Mouse (Mus musculus): ENCODE data around the gene Cspg5. TPM values are rescaled to one million over a fixed set of nuclear protein-coding genes. Genes with fewer than 3 reads are reported as not detected.
A peak's percentile ranks its signal among the peaks of the same experiment; 100 is the strongest.

Cspg5 gene
- polyA plus RNA-seq, 1 experiment from 2014 or later, result 25.3 TPM

- ATAC-seq (ENCODE audit: low FRiP score, low read depth), result no peak
- no peak overlapping the region for H3K4me2 ChIP-seq (replicated peaks)
- peaks cover 15% of the 10 kb centered on the region for H3K4me1 ChIP-seq
- peaks cover 9% of the 10 kb centered on the region; the same call in 1 of the 2 replicates for H3K36me3 ChIP-seq
- WGBS, result 84% methylated on average over 6 of the region's 6 CpGs
- H3K27me3 ChIP-seq, result no peaks in the 10 kb centered on the region
- no peaks in the 10 kb centered on the region for H3K9me3 ChIP-seq
- no peak overlapping the region for H3K4me3 ChIP-seq
- no peak overlapping the region for H3K9ac ChIP-seq (replicated peaks)
- peak overlapping the region; percentile 12; the same call in 1 of the 2 replicates for H3K27ac ChIP-seq (replicated peaks)
Measured at GRCm38 (mm10) chr9:110258646-110259045, 15.1 kb downstream of the Cspg5 start.

- no peak for ATAC-seq (ENCODE audit: low FRiP score, low read depth)
- Histone ChIP-seq H3K36me3 (peaks cover 9% of the 10 kb centered on the region; the same call in 1 of the 2 replicates), H3K4me2 (replicated peaks) (no peak overlapping the region), H3K4me1 (peaks cover 15% of the 10 kb centered on the region), H3K9me3 (no peaks in the 10 kb centered on the region), H3K27me3 (no peaks in the 10 kb centered on the region), H3K27ac (replicated peaks) (no peak overlapping the region), H3K4me3 (no peak overlapping the region), H3K9ac (replicated peaks) (no peak overlapping the region)
- WGBS, result 90% methylated on average over 3 of the region's 3 CpGs
Measured at GRCm38 (mm10) chr9:110259118-110259517, 15.5 kb downstream of the Cspg5 start.

GRCm38 (mm10) chr9:110263181-110263580 is 19.6 kb downstream of the Cspg5 start:
- 83% methylated on average over 8 of the region's 8 CpGs for WGBS
- H3K4me1 ChIP-seq, result no peaks in the 10 kb centered on the region
- no peak for ATAC-seq (ENCODE audit: low FRiP score, low read depth)
- H3K27me3 ChIP-seq, result no peaks in the 10 kb centered on the region
- H3K27ac ChIP-seq (replicated peaks), result no peak overlapping the region
- H3K9me3 ChIP-seq, result no peaks in the 10 kb centered on the region
- H3K9ac ChIP-seq (replicated peaks), result no peak overlapping the region
- no peak overlapping the region for H3K4me2 ChIP-seq (replicated peaks)
- H3K36me3 ChIP-seq, result peaks cover 9% of the 10 kb centered on the region; the same call in 1 of the 2 replicates
- no peak overlapping the region for H3K4me3 ChIP-seq

- no peak overlapping the region for H3K27ac ChIP-seq (replicated peaks)
- 71% methylated on average over 9 of the region's 9 CpGs for WGBS
- ATAC-seq (ENCODE audit: low FRiP score, low read depth), result no peak
Measured at GRCm38 (mm10) chr9:110264991-110265390, 21.4 kb downstream of the Cspg5 start.

GRCm38 (mm10) chr9:110268416-110268815 is 24.8 kb downstream of the Cspg5 start:
- no peak overlapping the region for H3K4me2 ChIP-seq (replicated peaks)
- 93% methylated on average over 10 of the region's 10 CpGs for WGBS
- H3K27ac ChIP-seq (replicated peaks), result no peak overlapping the region
- H3K4me3 ChIP-seq, result no peak overlapping the region
- ATAC-seq (ENCODE audit: low FRiP score, low read depth), result no peak
- no peak overlapping the region for H3K9ac ChIP-seq (replicated peaks)
- H3K9me3 ChIP-seq, result no peaks in the 10 kb centered on the region
- H3K36me3 ChIP-seq, result no peaks in the 10 kb centered on the region
- no peaks in the 10 kb centered on the region for H3K27me3 ChIP-seq
- H3K4me1 ChIP-seq, result no peaks in the 10 kb centered on the region

More at GRCm38 (mm10) chr9:110264991-110265390, 21.4 kb downstream of the Cspg5 start:
- Histone ChIP-seq H3K4me3 (no peak overlapping the region), H3K9me3 (no peaks in the 10 kb centered on the region), H3K9ac (replicated peaks) (no peak overlapping the region), H3K27me3 (no peaks in the 10 kb centered on the region), H3K4me2 (replicated peaks) (no peak overlapping the region), H3K36me3 (peaks cover 9% of the 10 kb centered on the region; the same call in 1 of the 2 replicates), H3K4me1 (no peaks in the 10 kb centered on the region)

GRCm38 (mm10) chr9:110272330-110272729 is 28.7 kb downstream of the Cspg5 start:
- H3K4me2 ChIP-seq (replicated peaks), result no peak overlapping the region
- ATAC-seq (ENCODE audit: low FRiP score, low read depth), result no peak
- H3K4me3 ChIP-seq, result no peak overlapping the region
- H3K4me1 ChIP-seq, result no peaks in the 10 kb centered on the region
- no peaks in the 10 kb centered on the region for H3K27me3 ChIP-seq
- no peaks in the 10 kb centered on the region for H3K9me3 ChIP-seq
- 84% methylated on average over 3 of the region's 3 CpGs for WGBS
- H3K36me3 ChIP-seq, result no peaks in the 10 kb centered on the region
- no peak overlapping the region for H3K9ac ChIP-seq (replicated peaks)
- H3K27ac ChIP-seq (replicated peaks), result no peak overlapping the region

GRCm38 (mm10) chr9:110273507-110273906 is 29.9 kb downstream of the Cspg5 start:
- Histone ChIP-seq H3K27me3 (no peaks in the 10 kb centered on the region), H3K4me2 (replicated peaks) (no peak overlapping the region), H3K36me3 (no peaks in the 10 kb centered on the region), H3K4me3 (no peak overlapping the region), H3K9ac (replicated peaks) (no peak overlapping the region), H3K27ac (replicated peaks) (no peak overlapping the region), H3K9me3 (no peaks in the 10 kb centered on the region), H3K4me1 (no peaks in the 10 kb centered on the region)
- no peak for ATAC-seq (ENCODE audit: low FRiP score, low read depth)
- WGBS, result 89% methylated on average over 4 of the region's 4 CpGs

GRCm38 (mm10) chr9:110275882-110276281 is 32.3 kb downstream of the Cspg5 start:
- H3K27me3 ChIP-seq, result no peaks in the 10 kb centered on the region
- H3K9me3 ChIP-seq, result no peaks in the 10 kb centered on the region
- H3K4me3 ChIP-seq, result no peak overlapping the region
- no peak overlapping the region for H3K9ac ChIP-seq (replicated peaks)
- 76% methylated on average over 5 of the region's 5 CpGs for WGBS
- no peak overlapping the region for H3K4me2 ChIP-seq (replicated peaks)
- H3K27ac ChIP-seq (replicated peaks), result no peak overlapping the region
- H3K36me3 ChIP-seq, result no peaks in the 10 kb centered on the region
- H3K4me1 ChIP-seq, result no peaks in the 10 kb centered on the region
- no peak for ATAC-seq (ENCODE audit: low FRiP score, low read depth)

- H3K4me2 ChIP-seq (replicated peaks), result no peak overlapping the region
- 54% methylated on average over 8 of the region's 8 CpGs for WGBS
- no peaks in the 10 kb centered on the region for H3K4me1 ChIP-seq
Measured at GRCm38 (mm10) chr9:110277431-110277881, 33.9 kb downstream of the Cspg5 start.

GRCm38 (mm10) chr9:110284075-110284697 is 40.6 kb downstream of the Cspg5 start:
- Histone ChIP-seq H3K4me1 (peaks cover 13% of the 10 kb centered on the region), H3K36me3 (no peaks in the 10 kb centered on the region), H3K27ac (replicated peaks) (no peak overlapping the region), H3K27me3 (no peaks in the 10 kb centered on the region), H3K9me3 (no peaks in the 10 kb centered on the region), H3K9ac (replicated peaks) (no peak overlapping the region), H3K4me3 (no peak overlapping the region), H3K4me2 (replicated peaks) (no peak overlapping the region)
- 96% methylated on average over 10 of the region's 10 CpGs for WGBS
- ATAC-seq (ENCODE audit: low FRiP score, low read depth), result no peak

More at GRCm38 (mm10) chr9:110277431-110277881, 33.9 kb downstream of the Cspg5 start:
- H3K36me3 ChIP-seq, result no peaks in the 10 kb centered on the region
- ATAC-seq (ENCODE audit: low FRiP score, low read depth), result no peak
- H3K27ac ChIP-seq (replicated peaks), result no peak overlapping the region
- no peaks in the 10 kb centered on the region for H3K27me3 ChIP-seq
- H3K4me3 ChIP-seq, result no peak overlapping the region
- no peak overlapping the region for H3K9ac ChIP-seq (replicated peaks)
- no peaks in the 10 kb centered on the region for H3K9me3 ChIP-seq

GRCm38 (mm10) chr9:110287321-110287924 is 43.8 kb downstream of the Cspg5 start:
- Histone ChIP-seq H3K4me1 (peaks cover 13% of the 10 kb centered on the region), H3K4me3 (no peak overlapping the region), H3K27ac (replicated peaks) (peak overlapping the region; percentile 69), H3K27me3 (no peaks in the 10 kb centered on the region), H3K4me2 (replicated peaks) (0 out of 2 replicates have a peak overlapping the region, but pooled peaks have one; percentile 3), H3K36me3 (no peaks in the 10 kb centered on the region), H3K9me3 (no peaks in the 10 kb centered on the region), H3K9ac (replicated peaks) (no peak overlapping the region)
- 23% methylated on average over 7 of the region's 7 CpGs for WGBS
- peak; percentile 73 for ATAC-seq (ENCODE audit: low FRiP score, low read depth)

GRCm38 (mm10) chr9:110293254-110293718 is 49.7 kb downstream of the Cspg5 start:
- H3K36me3 ChIP-seq, result no peaks in the 10 kb centered on the region
- no peak for ATAC-seq (ENCODE audit: low FRiP score, low read depth)
- H3K4me2 ChIP-seq (replicated peaks), result no peak overlapping the region
- no peaks in the 10 kb centered on the region for H3K9me3 ChIP-seq
- H3K27me3 ChIP-seq, result no peaks in the 10 kb centered on the region
- peaks cover 10% of the 10 kb centered on the region; the same call in 1 of the 2 replicates for H3K4me1 ChIP-seq
- no peak overlapping the region for H3K9ac ChIP-seq (replicated peaks)
- H3K4me3 ChIP-seq, result no peak overlapping the region
- WGBS, result 54% methylated on average over 12 of the region's 12 CpGs
- H3K27ac ChIP-seq (replicated peaks), result peak overlapping the region; percentile 36
